Mouse (Mus musculus) kidney, postnatal 4 days (tissue): ENCODE data around the gene Mchr1.

Source experiments
- DNase-seq, 2 experiments: peaks; one replicate each; pipeline ENCODE4 v3.0.0; 2021; ENCODE audit warnings: mixed read lengths in 2 of 2

Mchr1 gene

DNA sequence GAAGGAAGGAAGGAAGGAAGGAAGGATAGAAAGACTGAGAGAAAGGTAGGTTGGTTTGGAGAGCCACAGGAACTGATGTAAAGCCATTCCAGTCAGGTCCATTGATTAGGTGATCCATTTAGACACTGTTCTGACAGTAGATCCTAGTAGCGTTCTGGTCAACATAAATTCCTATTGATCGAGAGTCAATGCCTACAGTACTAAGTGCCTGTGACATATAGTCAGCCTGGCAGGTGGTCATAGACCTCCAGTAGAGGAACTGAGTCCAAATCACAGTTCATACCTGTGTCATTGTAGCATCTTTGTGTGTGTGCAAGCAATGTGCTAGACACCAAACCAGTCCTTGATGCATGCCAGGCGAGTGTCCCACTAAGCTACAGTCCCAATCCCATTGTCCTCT, 7.0 kb upstream of the Mchr1 start:
- no peak for DNase-seq

DNA sequence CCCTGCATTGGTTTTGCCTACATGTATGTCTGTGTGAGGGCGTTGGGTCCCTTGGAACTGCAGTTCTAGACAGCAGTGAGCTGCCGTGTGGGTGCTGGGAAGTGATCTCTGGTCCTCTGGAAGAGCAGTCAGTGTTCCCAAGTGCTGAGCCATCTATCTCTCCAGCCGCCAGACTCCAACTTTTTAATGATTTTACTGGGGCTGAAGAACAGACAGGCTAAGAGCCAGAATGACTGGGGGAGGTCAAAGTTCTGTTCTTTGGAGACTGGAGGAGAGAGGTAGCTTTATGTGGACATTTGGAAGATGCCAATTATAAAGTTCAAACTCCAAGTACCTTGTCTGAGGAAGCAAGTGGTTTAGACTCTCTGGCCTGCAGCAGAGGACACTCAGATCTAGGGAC, 5.5 kb upstream of the Mchr1 start:
- DNase-seq = no peak

GRCm38 (mm10) chr15:81231325-81231724, 4.0 kb upstream of the Mchr1 start:
- no peak for DNase-seq

DNA sequence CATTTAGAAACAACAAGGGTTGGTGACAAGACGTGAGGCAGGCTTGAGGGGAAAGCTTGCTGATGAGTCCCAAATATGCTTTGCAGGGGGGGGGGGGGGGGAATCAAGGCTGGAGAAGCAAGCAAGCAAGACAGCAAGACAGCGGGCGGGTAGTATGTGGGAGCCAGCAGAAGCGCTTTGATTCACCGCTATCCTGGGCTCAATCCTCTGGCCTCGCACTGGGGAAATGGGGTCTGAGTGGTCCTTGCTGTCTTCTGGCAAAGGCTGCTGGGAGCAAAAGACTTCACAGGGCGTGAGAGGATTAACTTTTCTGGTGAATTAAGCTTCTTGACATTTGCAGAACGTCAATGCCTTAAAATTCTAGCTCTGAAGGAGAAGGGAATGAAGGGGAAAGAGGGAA, 763 bp downstream of the Mchr1 start:
- peak; percentile 13 to 14 for DNase-seq

GRCm38 (mm10) chr15:81237471-81237870, 2.2 kb downstream of the Mchr1 start:
- DNase-seq = no peak

GRCm38 (mm10) chr15:81239261-81239660, 4.0 kb downstream of the Mchr1 start:
- DNase-seq = peak; percentile 75 to 83

- DNase-seq = no peak
Observed at GRCm38 (mm10) chr15:81239794-81240343, 4.6 kb downstream of the Mchr1 start.

GRCm38 (mm10) chr15:81246890-81247289, 11.6 kb downstream of the Mchr1 start:
- DNase-seq = no peak

GRCm38 (mm10) chr15:81247583-81248340, 12.5 kb downstream of the Mchr1 start:
- peak; percentile 64 to 77 for DNase-seq

GRCm38 (mm10) chr15:81248341-81248679, 13.0 kb downstream of the Mchr1 start:
- no peak for DNase-seq

DNA sequence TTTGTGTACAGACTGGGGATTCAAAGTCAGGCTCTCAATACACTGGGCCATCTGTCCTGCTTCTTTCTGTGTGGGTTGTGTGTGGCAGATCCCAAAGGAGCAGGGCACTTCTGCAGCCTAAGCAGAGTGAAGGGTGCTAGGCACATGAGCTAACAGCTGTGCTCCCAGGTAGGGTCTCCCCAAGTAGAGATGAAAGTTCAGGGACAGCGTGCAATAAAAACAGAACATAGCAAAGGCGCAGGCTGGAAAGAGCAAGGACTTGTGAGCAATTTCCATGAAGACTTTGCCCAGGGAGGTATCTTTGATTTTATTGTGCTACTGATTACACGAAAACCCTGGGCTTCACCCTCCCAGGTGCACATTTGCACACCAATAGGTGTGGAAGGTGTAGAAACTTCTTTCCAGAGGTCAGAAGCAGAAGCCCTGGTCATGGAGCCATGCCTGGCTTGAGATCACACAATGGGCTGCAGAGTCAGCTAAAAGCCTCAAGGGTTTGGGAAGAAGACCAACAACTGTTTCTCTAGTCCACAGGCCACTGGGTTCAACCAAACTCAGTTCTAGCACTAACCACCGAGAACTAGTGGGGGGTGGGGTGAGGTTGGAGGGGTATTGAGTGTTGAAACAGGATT, 13.8 kb downstream of the Mchr1 start:
- DNase-seq = no peak

DNA sequence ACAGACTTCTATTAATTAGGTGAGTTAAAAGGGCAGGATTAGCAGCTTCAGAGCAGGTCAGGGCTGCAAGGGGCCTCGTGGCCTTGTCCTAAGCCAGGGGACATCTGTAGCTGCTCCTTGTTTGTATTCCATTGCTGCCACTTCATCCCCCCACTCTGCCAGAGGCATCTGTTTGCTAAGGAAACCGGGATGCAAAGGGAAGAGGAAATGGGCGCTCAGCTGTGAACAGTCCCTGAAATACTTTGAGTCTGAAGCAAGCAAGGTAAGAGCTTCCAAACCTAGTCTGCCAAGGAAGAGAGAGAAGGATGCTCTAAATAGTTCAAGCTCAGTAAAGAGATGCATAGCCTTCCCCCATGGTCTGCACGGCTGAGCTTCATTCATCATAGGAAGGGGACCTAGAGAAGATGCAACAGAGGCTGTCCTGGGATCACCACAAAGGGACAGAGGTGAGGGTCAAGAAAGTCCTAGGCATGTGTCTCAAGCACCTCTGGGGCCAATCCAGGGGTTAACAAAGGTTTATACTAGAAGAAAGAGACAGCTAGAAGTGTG, 17.4 kb downstream of the Mchr1 start:
- no peak for DNase-seq

DNA sequence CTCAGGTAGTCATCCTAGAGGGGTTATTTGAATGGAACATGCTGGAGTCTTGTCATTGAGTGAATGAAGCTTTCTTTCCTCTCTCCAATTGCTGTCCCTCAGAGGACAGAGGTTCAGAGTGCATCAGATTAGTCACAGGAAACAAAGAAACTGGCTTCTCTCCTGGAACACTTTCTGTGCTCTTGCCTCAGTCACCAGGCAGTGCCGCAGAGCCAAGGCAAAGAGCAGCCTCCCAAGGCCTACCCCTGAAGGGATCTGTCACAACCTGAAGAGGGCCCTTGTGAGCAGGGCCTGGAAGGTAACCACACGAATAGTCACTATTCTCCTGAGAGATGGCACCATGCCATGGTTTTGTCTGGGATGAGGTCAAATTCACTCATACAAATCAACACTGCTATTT, 18.3 kb downstream of the Mchr1 start:
- DNase-seq = no peak

DNA sequence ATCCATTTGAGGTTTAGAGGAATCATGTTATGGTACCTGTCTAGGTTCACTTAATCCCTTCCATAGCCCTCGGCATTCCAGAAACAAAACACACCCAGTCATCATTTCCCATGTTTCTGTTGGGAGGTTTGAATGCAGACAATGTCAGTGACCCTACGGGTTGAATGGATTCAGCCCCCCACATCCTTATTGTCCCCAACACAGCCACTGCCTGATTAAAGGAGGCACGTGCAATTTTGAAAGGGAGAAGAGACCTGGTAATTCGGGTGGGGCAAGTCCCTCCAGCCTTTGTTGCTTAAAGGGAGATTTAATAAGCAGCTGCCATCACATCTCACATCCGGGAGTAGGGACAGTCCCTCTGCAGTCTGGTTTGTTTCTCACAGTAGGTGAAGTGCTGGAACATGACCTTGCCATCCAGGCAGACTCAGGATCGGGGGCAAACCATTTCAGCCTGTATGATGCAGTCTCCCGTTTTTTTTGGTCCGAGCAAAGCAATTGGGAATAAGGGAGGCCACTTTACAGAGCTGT, 18.9 kb downstream of the Mchr1 start:
- DNase-seq = no peak

GRCm38 (mm10) chr15:81255063-81255462, 19.8 kb downstream of the Mchr1 start:
- DNase-seq = no peak

DNA sequence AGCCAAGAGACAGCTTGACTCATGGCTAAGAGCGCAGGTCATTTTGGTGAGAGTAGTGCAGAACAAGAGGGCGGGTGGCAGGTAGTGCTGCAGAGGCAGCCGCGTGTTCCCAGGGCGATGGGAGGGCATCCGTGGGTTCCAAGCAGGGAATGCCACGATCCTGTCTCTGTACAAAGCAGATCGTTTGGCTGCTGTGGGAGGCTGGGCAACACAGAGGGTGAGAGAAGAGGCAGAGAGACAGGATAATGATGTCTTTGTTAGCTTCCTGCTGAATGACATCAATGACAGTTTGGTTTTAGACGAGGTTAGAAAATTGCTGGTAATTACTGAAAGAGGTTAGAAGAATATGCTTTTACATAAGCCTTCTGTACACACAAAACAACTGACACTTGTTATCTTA, 23.0 kb downstream of the Mchr1 start:
- no peak for DNase-seq

DNA sequence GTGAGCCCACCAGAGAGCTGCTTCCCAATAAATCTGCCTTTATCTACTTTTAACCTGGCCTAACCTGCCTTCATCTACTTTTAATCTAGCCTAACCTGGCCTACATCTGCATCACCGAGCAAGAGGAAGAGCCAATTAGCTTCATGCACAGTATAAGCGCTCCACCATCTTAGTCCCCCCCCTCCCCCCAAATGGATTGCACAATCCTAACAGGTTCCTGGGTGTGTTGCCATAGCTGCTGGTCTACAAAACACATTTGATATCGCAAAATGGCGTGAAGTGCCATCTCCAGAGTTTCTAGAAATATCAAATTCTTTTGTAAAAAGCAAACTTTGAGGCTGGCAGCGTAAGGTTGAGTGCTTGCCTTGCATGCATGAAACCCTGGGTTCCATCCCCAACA, 24.0 kb downstream of the Mchr1 start:
- DNase-seq = no peak

GRCm38 (mm10) chr15:81260208-81260607, 24.9 kb downstream of the Mchr1 start:
- DNase-seq = no peak

DNA sequence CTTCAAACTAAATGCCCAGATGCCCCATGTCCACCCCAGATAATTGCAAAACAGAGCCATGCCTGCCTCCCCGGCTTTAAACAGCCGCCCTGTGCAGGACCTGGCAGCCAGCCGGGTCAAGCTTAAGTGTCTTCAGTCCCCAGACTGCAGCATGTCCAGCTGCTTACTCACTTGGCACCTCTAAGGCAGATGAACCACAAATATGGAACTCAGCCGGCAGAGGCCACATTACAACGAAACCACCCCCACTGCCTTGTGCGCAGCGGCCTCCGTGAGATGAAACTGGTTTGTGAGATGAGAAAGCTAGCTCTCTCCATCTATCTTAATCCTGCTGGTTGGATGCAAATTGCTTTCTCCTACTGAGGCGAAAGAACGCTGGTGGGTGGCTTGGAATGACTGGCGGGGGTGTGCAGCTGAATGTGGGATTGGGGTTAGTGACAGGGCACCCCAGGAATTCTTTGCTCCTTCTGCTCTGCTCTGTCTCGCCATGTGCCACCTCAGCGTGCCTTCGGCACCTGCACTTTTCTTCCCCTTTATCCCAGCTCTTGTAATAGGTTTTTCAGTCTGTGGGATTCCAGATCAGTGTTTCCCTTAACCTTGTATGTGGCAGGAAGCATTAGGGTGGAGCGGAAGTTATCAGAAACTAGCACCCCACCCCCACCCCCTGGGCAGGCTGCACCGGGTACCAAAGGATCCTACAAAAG, 29.2 kb downstream of the Mchr1 start:
- DNase-seq = peak; percentile 9

GRCm38 (mm10) chr15:81267416-81267815, 32.1 kb downstream of the Mchr1 start:
- no peak for DNase-seq

DNA sequence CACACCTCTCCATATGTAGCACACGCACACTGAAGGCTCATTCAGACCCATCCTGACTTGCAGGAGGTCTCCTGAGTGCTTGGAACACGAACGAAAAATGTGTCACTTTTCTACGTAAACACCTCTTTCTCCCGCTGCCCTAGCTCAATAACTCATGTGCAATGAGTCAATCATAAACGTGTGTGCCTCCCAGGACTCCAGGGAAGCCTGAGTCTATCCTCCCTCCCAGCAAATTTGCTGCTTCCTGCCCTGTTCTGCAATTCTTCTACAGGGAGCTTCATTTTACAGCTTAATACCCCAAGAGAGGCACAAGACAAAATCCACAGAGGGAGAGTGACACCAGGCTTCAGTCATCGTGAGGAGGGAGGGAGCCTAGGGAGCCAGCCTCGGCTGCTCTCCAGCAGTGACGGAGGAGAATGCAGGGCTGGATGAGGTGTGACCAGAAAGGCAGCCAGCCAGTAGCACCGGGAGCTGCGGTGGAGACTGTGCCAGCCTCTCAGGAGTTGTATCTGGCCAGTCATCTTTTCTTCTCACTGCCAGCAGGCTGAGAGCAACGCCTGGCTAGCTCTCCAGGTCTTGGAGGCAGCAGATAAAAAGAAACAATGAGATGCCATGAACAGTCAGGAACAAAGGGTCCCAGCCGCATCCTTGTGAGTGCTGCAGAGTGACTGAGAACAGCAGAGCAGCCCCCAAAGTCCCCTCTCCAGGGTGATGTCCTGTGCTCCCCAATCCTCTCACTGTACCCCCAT, 37.2 kb downstream of the Mchr1 start:
- peak; percentile 42 to 57 for DNase-seq

GRCm38 (mm10) chr15:81273361-81273760, 38.1 kb downstream of the Mchr1 start:
- no peak for DNase-seq
